Mouse (Mus musculus) embryo, embryonic 10 days (tissue): Measurements from ENCODE around the gene Pdzd8.

Experiments
- DNase-seq: peaks from one replicate; pipeline ENCODE4 v3.0.0-alpha.2; 2015; ENCODE audit warnings: low spot score

The Pdzd8 gene

DNA sequence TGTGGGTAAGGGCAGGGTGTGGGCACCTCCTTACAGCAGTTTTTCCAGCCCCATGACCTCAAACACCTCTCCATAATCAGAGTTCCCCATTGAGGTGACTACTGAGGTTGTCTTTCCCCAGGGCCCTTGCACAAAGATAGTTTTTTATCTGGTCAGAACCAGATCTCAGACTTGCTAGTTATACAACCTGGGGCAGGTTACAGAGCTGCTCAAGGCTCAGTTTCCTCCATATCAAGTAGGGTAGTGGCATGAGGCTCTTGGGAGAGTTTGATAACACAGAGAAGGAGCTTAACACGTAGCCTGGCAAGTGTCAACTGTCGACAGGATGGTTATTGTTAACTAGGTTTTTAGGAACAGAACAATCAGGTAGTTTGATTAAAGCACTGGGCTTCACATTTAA, 9.3 kb upstream of the Pdzd8 start:
- no peak for DNase-seq

DNA sequence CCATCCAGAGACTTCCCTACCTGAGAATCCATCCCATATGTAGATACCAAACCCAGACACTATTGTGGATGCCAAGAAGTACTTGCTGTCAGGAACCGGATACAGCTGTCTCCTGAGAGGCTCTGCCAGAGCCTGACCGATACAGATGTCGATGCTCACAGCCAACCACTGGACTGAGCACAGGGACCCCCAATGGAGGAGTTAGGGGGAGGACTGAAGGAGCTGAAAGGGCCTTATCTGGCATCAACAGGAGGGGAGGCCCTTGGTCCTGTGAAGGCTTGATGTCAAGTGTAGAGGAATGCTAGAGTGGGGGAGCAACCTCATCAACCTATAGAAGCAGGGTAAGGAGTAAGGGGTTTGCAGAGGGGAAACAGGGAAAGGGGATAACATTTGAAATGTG, 7.2 kb upstream of the Pdzd8 start:
- DNase-seq = no peak

DNA sequence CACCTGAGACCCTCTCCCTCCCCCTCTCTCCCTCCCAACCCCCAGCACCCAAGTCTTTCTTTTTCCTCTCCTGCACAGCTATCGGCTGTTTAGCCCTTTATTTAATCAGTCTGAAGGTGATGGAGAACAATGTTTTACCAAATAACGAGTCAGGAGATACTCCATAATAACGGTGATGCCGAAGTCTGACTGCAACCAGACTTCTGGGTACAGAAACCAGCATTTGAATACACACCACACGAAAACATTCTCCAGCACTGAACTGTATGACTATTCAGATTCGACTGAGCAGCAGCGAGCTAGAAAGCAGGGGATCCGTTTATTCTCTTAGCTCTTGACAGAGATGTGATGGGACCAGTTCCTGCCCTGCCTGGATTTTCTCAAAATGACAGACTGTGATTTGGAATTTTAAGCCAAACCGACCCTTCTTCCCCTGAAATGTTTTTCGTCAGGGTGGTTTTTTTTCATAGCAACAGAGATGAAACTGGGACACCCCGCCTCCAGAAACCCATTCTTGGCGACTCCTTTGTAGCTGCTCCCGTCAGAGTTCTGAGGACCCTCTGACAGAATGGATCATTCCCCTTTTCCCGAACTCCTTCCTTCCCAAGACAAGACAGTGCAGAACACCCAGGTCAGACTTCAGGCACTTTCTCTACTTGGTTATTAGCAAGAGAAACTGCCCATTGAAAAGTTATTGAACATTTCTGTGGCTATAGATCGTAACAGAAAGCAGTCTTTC, 5.7 kb upstream of the Pdzd8 start:
- DNase-seq = no peak

DNA sequence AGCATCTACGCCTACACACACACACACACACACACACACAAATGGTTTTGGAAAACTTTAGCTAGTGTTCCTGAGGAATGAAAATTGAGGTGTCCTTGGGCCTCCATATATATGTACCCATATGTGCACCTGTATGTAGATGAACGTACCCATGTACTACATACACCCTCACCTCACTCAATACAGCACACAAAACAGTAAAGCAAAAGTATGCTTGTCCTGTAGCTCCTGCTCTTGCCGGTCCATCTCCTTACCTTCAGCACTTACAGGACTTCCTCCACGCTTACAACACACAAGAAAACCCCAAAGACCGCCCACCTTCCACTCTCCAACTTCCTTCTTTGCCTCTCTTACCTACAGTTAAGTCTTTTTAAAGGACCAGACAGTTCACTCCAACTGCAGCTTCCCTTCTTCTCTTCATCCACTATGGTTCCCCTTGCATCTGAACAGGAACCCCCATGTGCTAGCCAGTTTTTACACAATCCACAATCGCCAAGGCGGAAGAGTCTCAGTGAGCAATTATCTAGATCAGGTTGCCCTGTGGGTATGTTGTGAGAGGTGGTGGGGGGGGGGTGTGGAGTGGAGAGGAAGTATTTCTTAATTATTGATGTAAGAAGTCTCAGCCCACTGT, 4.8 kb upstream of the Pdzd8 start:
- DNase-seq = no peak

DNA sequence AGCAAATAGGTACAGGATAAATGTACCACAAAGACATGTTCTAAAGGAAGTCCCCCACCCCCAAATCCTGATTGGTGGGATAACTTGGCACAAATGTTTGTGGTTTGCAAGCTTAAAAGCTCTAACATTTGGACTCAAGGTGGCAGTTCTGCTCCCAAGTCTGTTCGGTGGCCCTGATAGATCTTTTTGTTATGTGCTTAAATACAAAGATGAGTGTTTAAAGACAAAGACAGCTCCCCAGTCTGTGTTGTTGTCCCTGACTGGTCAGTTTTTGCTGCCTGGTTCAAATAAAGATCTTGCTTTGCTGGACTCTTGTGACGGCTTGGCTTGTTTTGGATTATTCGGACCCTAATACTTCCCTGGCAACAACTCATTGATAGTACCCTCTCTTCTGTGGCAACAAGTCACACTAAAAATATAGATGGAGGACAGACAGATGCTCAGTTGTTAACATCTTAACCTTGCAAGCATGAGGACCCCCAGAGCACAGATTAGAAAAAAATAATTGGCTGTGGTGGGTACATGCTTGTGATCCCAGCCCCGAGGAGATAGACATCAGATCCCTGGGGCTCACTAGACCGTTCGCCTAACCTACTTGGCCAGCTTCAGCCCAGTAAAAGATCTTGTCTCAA, 3.9 kb upstream of the Pdzd8 start:
- no peak for DNase-seq

DNA sequence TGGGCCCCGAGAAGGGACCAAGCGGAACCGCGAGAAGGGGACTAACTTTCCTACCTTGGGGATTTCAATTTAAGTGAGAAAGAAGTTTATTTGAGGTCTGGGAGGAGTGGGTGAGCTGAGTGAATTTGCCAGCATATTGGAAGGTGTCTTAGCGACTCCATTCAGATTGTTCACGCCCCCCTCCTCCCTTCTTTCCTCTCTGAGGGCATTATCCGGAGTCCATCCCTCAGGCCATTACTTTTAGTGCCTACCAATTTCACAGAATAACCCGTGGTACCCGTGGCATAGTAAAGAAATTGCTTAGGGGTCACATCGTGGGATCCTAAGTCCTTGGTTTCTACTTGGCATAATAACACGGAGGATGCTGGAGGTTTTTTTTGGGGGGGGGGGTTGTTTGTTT, 745 bp upstream of the Pdzd8 start:
- peak; percentile 45 for DNase-seq

DNA sequence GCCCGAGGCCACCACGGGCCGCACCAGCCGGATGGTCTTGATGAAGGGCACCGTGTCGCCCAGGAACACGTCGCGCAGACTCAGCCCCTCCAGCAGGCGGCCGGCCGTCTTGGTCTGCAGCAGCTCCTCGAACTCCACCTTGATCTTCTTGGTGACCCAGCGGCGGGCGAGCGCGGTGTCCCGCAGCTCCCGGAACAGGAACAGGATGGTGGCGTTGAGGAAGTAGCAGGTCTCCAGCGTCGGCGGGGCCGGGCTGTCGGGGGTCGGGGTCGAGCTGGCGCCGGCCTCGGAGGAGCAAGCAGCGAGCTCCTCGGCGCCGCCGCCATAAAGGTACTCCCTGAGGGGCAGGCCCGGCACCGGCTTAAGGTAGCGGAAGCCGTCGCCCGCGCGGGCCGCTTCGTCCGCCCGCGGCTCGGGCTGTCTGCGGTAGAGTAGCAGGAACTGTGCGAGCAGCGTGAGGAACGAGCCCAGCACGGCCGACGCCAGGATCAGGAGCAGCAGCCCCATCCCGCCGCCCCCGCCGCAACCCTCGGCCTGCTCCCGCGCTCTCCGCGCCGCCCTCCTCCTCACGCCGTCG, 411 bp downstream of the Pdzd8 start:
- DNase-seq = peak; percentile 58

DNA sequence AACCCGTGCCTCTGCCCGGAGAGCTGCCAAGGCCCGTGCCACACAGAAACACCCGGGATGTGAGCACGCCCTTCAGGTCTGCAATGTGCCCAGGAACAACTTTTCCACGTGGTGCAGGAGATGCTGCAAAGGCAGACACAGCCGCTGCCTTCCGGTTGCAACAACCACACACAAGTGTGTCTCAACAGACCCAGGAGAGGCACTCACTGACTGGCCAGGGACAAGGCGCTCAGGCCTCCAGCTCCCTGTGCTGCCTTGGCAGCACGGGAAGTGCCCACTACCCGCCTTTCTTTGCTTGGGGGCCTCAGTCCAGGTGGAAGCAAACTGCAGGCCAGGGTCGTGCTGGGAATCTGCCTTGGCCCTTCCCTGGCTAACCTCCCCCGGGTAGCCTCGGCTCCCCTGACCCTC, 1.3 kb downstream of the Pdzd8 start:
- DNase-seq = peak; percentile 39

DNA sequence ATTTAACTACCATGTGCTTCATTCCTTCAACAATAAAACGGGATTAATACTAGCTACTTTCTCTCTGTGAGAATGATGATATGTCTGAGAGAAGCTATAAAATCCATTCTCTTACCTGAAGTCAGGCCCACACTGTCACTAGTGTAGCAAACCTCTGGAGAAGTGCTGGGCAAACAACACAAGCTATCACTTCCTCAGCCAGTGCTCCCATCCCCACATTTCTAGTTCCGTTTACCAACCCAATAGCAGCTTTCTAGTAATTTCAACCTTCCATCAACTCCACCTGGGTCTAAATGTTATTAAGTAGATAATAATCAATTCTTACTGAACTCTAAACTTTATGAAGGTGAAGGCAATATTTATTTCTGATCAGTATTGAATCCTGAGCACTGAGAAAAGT, 2.6 kb downstream of the Pdzd8 start:
- no peak for DNase-seq

DNA sequence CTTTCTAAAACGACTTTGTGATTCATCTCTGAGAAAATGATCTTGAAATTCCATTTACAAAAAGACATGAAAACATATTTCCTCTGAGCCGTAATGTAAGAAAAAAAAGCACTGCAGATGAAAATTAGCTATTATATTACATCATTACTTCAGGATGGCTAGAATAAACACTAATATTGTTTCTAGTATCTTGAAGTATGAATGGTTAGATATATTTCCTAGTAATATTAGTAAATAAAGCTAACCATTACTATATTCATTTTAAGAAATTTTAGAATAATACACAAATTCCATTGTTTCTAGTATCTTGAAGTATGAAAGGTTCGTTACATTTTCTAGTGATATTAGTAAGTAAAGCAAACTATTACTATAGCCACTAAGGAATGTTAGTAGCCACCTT, 5.7 kb downstream of the Pdzd8 start:
- no peak for DNase-seq

DNA sequence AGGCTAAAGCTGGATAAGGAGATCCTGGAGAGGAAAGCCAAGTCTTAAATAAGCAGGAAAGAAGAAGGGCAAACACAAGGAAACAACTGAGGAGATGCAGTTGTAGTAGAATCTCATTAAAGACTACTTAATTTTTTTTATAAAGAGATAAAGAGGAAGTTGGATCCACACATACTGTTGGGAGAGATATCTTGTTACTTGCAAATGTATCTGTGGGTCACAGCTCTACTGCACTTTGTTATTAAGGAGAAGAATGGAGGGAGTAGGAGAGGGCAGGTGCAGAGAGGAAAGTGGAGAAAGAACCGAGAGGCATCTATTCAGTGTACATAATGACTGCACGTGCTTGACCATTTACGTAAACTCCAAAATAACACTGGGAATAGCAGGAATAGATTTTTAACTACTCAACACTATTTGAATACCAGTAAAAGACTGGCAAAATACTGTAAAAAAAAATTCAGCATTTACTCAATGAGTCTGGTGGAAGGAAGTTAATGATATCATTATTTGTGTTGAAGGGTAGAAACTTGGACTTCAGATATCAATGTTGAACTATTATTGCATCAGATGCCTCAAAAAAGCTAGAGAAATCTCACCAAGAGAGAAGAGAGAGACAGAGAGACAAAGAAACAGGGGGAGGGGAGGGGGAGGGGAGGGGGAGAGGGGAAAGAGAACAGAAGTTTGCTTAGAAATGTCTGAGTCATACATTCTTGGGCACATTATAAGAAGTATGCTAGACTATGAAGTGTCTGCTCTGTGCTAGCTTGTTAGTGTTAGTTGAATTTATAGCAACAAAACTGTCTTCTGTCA, 7.5 kb downstream of the Pdzd8 start:
- no peak for DNase-seq

DNA sequence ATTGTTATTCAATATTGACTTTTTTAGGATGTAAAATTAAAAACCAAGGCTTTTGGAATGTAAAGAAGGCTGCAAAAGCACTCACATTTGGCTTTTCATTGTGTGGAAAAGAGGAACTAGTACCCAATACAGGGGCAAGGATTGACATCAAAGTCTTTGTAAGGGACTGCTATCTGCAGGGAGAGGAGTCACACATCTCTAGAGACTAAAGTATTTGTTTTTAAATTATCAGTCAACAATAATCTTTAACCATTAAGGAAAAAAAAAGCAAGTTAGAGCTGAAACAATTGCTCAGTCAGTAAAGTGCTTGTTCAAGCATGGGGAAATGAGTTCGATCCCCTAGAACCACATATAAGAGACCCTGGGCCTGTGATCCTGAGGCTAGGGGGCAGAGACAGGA, 8.9 kb downstream of the Pdzd8 start:
- no peak for DNase-seq

DNA sequence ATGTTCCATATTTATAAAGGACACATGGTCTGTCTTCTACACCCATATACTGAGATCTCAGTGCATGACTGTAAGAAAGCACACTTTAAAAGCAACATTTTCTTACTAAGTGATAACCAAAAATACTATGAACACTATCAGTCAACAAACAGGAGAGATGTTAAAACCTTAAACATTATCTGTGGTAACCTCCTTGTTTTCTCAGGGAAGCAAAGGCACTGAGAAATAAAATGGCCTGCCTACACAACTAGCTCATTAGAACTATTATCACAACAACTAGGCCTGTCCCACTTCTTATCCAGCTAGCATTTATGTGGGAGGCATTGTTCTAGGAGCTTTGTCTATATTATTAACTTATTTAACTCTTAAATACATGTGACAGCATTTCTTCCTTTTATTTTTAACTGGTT, 14.8 kb downstream of the Pdzd8 start:
- no peak for DNase-seq

DNA sequence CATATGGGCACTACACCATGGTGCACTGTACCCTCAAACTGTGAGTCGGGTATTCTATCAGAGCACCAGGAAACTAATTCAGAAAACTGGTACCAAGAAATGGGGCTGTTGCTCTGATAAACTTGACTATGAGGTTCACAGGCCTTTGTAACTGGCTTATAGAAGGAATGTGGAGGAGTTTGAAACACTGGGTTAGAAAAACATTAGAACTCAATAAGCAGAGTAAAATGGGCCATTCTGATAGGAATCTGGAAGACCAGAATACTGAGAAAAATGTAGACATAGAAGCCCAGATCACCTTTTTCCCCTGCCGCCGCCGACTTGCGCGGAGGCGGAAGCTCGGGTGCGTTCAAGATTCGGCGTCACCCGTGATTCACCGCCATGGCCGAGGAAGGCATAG, 23.6 kb downstream of the Pdzd8 start, which contains the start of gene Rps12-ps3:
TSS of gene Rps12-ps3 (plus strand) at position 301 of the 400 bp plus-strand sequence.
- no peak for DNase-seq

DNA sequence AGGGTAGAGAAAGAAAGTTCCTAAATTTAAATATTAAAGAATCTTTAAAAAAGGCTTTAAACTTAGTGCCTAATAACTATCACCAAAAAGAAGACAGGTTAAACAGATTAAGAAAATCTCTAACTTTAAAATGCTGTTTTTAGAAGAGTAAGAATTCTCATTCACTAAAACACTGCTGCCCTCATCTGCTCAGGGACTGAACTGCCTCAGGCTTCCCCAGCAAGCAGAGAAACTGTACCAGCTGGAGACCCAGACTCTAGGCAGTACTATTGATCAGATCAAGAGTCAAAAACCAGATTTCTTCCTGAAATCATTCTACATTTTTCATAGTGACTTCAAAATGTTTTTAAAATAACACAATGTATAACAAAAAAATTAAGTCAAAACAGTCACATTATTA, 29.0 kb downstream of the Pdzd8 start:
- DNase-seq = peak; percentile 34

DNA sequence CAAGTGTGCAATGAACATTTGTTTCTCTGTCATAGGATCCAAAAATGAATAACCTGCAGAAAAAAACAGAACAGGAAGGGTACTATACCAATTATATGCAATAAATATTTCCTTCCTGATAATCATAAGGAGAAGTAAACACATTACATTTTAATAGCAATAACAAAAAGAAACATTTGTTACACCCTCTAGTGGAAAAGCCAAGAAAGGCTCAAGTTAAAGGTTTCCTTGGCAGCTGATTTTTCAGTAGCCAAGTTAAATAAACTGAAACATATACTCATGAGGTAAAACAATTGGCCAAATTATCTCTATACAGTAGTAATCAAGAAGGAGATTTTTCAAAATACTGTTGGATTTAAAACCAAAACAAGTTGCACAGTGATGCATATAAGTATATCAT, 30.3 kb downstream of the Pdzd8 start:
- DNase-seq = no peak

DNA sequence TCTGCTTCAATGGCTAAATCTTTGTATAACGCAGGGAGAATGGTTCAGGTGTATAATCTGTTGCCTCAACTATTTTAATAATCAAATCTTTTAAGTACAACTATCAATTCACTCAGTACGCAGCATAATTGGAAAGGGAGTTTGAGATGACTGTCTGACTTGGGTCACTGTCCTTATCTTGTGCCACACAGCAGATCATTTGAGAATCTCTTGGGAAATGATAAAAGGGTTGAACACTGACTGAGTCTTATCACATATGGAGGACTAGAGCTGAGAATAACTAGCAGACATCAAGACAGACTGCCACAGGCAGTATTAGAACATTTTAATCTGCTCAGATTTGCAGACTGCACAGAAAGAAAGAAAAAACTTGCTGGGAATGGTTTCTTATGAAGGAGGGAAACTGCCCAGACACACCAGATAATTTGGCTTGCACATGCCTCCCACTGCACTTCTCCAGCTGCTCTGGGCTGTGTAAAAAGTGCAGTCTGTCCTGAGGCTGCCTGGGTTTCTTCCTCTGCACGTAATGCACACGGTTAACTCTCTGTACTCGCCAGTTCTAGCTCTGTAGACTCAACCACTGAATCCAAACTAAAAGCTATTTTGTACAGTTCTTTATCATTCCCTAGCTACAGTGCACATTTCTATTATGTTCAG, 53.3 kb downstream of the Pdzd8 start:
- DNase-seq = no peak

DNA sequence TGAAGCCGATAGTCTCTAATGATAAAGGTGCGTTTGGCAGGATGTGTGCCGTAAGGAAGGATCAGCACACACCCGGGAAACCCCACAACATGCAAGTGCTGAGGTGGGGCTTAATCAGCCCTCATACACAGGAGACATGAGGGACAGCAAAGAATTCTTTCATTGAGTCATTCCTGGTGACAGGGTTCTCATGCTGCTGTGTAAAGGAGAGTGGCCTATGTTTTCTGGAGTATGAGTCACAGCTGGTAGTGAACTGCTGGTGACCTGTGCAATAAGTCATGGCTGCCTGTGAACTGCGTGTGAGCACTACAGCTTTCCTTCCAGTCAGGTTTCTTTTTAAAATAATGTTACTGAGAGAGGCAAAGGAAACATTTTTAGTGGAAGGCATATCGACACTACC, 55.8 kb downstream of the Pdzd8 start:
- DNase-seq = no peak

DNA sequence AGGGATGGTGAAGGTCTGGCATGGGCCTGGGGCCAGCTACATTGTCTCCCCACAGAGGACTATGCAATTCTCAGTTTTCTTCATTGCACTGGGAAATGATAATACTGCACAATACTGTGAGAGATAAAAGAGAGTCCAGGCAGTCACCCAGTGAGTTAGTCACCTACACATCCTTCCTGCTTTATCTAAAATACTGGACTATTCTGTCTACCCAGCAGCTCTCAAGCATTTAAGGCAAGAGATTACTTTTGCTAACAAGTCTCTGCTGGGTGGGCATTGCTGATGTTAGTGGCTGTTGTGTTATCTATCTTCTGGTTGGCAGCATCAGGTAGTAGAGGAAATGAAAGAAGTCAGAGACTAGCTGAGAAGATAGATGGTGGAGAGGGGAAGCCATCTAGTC, 56.5 kb downstream of the Pdzd8 start:
- no peak for DNase-seq

DNA sequence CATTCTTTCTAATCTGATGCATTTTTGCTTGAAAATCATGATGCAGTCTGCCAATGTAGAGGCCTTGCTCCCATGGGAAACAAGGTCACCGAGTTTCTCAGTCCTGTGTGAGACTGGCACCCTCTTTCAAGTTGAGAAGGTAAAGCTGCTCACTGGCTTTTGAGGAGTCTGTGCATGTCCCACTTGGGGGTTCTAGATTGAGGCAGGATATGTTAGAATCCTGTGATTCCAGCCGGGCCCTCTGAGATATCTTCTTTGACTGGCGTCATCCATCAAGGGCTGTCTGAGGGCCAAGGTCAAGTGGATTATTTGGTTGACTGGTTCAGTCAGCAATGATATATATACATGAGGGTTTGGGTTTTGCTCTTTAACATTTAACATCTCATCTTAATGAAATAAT, 63.6 kb downstream of the Pdzd8 start:
- peak; percentile 2 for DNase-seq

DNA sequence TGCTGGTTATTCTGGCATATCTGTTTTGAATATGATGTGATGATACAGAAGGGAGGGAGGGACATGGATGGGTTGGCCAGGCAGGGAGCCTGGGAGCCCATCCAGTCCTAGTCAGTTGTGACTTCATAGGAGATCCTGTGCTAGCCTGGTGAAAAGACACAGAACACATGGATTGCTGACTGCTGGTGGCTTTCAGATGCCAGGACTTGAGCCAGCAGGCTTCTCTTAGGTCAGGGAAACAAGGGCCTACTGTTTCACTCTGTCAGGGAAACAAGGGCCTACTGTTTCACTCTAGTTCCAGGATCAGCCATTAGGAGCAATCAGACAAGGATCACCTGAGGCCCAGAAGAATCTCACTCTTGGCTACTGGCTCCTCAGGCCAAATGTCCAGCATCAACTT, 64.7 kb downstream of the Pdzd8 start:
- no peak for DNase-seq

DNA sequence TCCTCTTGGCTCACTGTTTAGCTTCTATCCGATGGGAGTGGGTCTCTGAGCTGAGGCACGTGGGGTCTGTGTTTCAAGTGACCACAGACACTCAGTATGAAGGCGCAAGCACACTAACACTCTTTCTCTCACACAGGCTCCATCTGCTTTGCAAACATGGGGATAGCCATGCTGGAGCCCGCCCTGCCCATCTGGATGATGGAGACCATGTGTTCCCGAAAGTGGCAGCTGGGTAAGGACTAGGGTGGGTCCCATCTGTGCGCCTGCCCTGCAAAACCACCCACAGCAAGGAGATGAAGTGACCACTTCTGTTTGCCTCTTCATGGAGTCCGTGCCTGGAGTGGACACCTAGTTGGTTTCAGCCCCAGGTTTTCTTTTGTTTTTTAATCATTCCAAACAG, 69.2 kb downstream of the Pdzd8 start:
- DNase-seq = peak; percentile 22
